Mouse (Mus musculus) kidney, embryonic 16.5 days (tissue): ENCODE measurements around the gene Elovl3. TPM values are rescaled to one million over a fixed set of nuclear protein-coding genes. Genes with fewer than 3 reads are reported as not detected.

Source experiments
- ATAC-seq: fragments of 200-750 bp; cut with Nextera tagmentation; 2 replicates; pipeline ENCODE4 v1.8.0; 2017; ENCODE audit warnings: moderate TSS enrichment; ENCODE audit not compliant: low FRiP score, low TSS enrichment
- H3K27ac ChIP-seq: fragments of 300-500 bp; sonication (generic); 2 replicates; pipeline ENCODE4 v1.5.1; 2014; ENCODE audit warnings: low read length
- H3K27me3 ChIP-seq: fragments of 300-500 bp; sonication (generic); 2 replicates; pipeline ENCODE4 v1.6.1; 2014; ENCODE audit warnings: low read length, control low read depth, mixed read lengths; ENCODE audit not compliant: insufficient read depth
- H3K36me3 ChIP-seq: fragments of 300-500 bp; sonication (generic); 2 replicates; pipeline ENCODE4 v1.6.1; 2014; ENCODE audit warnings: low read length, control low read depth, mixed read lengths; ENCODE audit not compliant: insufficient read depth
- H3K4me1 ChIP-seq: fragments of 300-500 bp; sonication (generic); 2 replicates; pipeline ENCODE4 v1.6.1; 2014; ENCODE audit warnings: low read length, control low read depth, mixed read lengths; ENCODE audit not compliant: insufficient read depth
- H3K4me2 ChIP-seq: fragments of 300-500 bp; sonication (generic); replicated peaks from 2 replicates; pipeline ENCODE4 v1.6.1; 2014; ENCODE audit warnings: low read depth, low read length
- H3K4me3 ChIP-seq: fragments of 300-500 bp; sonication (generic); 2 replicates; pipeline ENCODE4 v1.5.1; 2014; ENCODE audit warnings: mild to moderate bottlenecking, low read length
- H3K9ac ChIP-seq: fragments of 300-500 bp; sonication (generic); replicated peaks from 2 replicates; pipeline ENCODE4 v1.6.1; 2014; ENCODE audit warnings: low read length
- H3K9me3 ChIP-seq: fragments of 300-500 bp; sonication (generic); 2 replicates; pipeline ENCODE4 v1.6.1; 2016; ENCODE audit warnings: low read length, control low read depth
- WGBS: fragments of 180-500 bp; shearing (Covaris S2); extraction: QIAGEN DNeasy Blood & Tissue Kit; methylation state at CpG from one replicate; pipeline ENCODE4 v1.1.7; 2014; 5-methylcytosine and 5-hydroxymethylcytosine counted together
- polyA plus RNA-seq: library from polyadenylated mRNA; unstranded; fragments of >200 nt; fragmentation: Nextera tagmentation; extraction: Ambion mirVana; gene quantifications from 2 replicates; pipeline ENCODE4 v1.2.1, GENCODE M21; 2015

Gene Elovl3
- polyA plus RNA-seq, 1 experiment from 2014 or later, result not detected

GRCm38 (mm10) chr19:46132577-46132976 is 880 bp downstream of the Elovl3 start:
- Histone ChIP-seq H3K27me3 (peaks cover 77% of the 10 kb centered on the region), H3K4me3 (no peak overlapping the region), H3K9me3 (no peaks in the 10 kb centered on the region), H3K4me1 (peaks cover 28% of the 10 kb centered on the region), H3K36me3 (no peaks in the 10 kb centered on the region), H3K9ac (no peak overlapping the region), H3K4me2 (no peak overlapping the region), H3K27ac (no peak overlapping the region)
- 34% methylated on average over 6 of the region's 6 CpGs for WGBS
- ATAC-seq, result no peak

GRCm38 (mm10) chr19:46135297-46135696 is 3.6 kb downstream of the Elovl3 start:
- H3K9ac ChIP-seq, result no peak overlapping the region
- under 1% methylated on average over 12 of the region's 12 CpGs for WGBS

GRCm38 (mm10) chr19:46135789-46136638 is 4.3 kb downstream of the Elovl3 start:
- WGBS, result under 1% methylated on average over 79 of the region's 79 CpGs
- H3K27me3 ChIP-seq, result peaks cover 79% of the 10 kb centered on the region
- no peaks in the 10 kb centered on the region for H3K36me3 ChIP-seq
- ATAC-seq, result peak; percentile 74
- peak overlapping the region; percentile 100 for H3K4me2 ChIP-seq
- H3K9me3 ChIP-seq, result no peaks in the 10 kb centered on the region
- no peak overlapping the region for H3K27ac ChIP-seq
- H3K9ac ChIP-seq, result peak overlapping the region; percentile 59
- peak overlapping the region; percentile 61 for H3K4me3 ChIP-seq
- H3K4me1 ChIP-seq, result peaks cover 33% of the 10 kb centered on the region

More at GRCm38 (mm10) chr19:46135297-46135696, 3.6 kb downstream of the Elovl3 start:
- peak; percentile 66 for ATAC-seq
- Histone ChIP-seq H3K27ac (no peak overlapping the region), H3K4me3 (peak overlapping the region; percentile 61), H3K27me3 (peaks cover 86% of the 10 kb centered on the region), H3K4me2 (peak overlapping the region; percentile 100), H3K4me1 (peaks cover 29% of the 10 kb centered on the region), H3K9me3 (no peaks in the 10 kb centered on the region), H3K36me3 (no peaks in the 10 kb centered on the region)

- H3K9me3 ChIP-seq, result no peaks in the 10 kb centered on the region
- H3K27me3 ChIP-seq, result peaks cover 76% of the 10 kb centered on the region
- H3K36me3 ChIP-seq, result no peaks in the 10 kb centered on the region
- 0 out of 2 replicates have a peak, but pooled peaks have one; percentile 21 for ATAC-seq
- H3K9ac ChIP-seq, result peak overlapping the region; percentile 59
- WGBS, result 3% methylated on average over 49 of the region's 49 CpGs
- peak overlapping the region; percentile 61 for H3K4me3 ChIP-seq
- H3K27ac ChIP-seq, result no peak overlapping the region
- peak overlapping the region; percentile 100 for H3K4me2 ChIP-seq
- peaks cover 35% of the 10 kb centered on the region for H3K4me1 ChIP-seq
These were observed 5.2 kb downstream of the Elovl3 start for GRCm38 (mm10) chr19:46136639-46137580.

- Histone ChIP-seq H3K27me3 (peaks cover 76% of the 10 kb centered on the region), H3K4me2 (no peak overlapping the region), H3K9ac (no peak overlapping the region), H3K9me3 (no peaks in the 10 kb centered on the region), H3K4me1 (peaks cover 32% of the 10 kb centered on the region), H3K4me3 (no peak overlapping the region), H3K36me3 (no peaks in the 10 kb centered on the region), H3K27ac (no peak overlapping the region)
- 79% methylated on average over 2 of the region's 2 CpGs for WGBS
- ATAC-seq, result no peak
These were observed 8.6 kb downstream of the Elovl3 start for GRCm38 (mm10) chr19:46140324-46140723.

- Histone ChIP-seq H3K27me3 (peaks cover 75% of the 10 kb centered on the region), H3K4me1 (peaks cover 25% of the 10 kb centered on the region), H3K4me3 (no peak overlapping the region), H3K4me2 (no peak overlapping the region), H3K9me3 (no peaks in the 10 kb centered on the region), H3K36me3 (no peaks in the 10 kb centered on the region), H3K27ac (no peak overlapping the region), H3K9ac (no peak overlapping the region)
- WGBS, result 12% methylated on average over 6 of the region's 6 CpGs
- ATAC-seq, result peak; percentile 69
These were observed 9.4 kb downstream of the Elovl3 start for GRCm38 (mm10) chr19:46141091-46141490.

GRCm38 (mm10) chr19:46147511-46148371 is 16.0 kb downstream of the Elovl3 start, which contains the start of gene Pitx3:
Pitx3 (minus strand) TSS chr19:46148326.
- peaks cover 76% of the 10 kb centered on the region for H3K27me3 ChIP-seq
- peaks cover 17% of the 10 kb centered on the region for H3K4me1 ChIP-seq
- H3K9ac ChIP-seq, result peak within 1 kb of the TSS; percentile 29; the same call in 1 of the 2 replicates
- WGBS, result under 1% methylated on average over 47 of the region's 47 CpGs
- H3K27ac ChIP-seq, result no peak within 1 kb of the TSS
- peak within 1 kb of the TSS; percentile 91 for H3K4me2 ChIP-seq
- peak within 1 kb of the TSS; percentile 62 for H3K4me3 ChIP-seq
- H3K9me3 ChIP-seq, result no peaks in the 10 kb centered on the region
- no peaks in the 10 kb centered on the region for H3K36me3 ChIP-seq
- ATAC-seq, result no peak

- Histone ChIP-seq H3K27me3 (peaks cover 71% of the 10 kb centered on the region), H3K36me3 (no peaks in the 10 kb centered on the region), H3K4me3 (peak overlapping the region; percentile 62), H3K4me1 (peaks cover 21% of the 10 kb centered on the region), H3K4me2 (peak overlapping the region; percentile 91), H3K27ac (no peak overlapping the region), H3K9me3 (no peaks in the 10 kb centered on the region), H3K9ac (peak overlapping the region; percentile 29; the same call in 1 of the 2 replicates)
- WGBS, result under 1% methylated on average over 22 of the region's 27 CpGs
- peak; percentile 76 for ATAC-seq
These were observed 16.7 kb downstream of the Elovl3 start for GRCm38 (mm10) chr19:46148372-46148760.

GRCm38 (mm10) chr19:46149091-46149490 is 17.4 kb downstream of the Elovl3 start:
- Histone ChIP-seq H3K9ac (no peak overlapping the region), H3K4me3 (peak overlapping the region; percentile 62), H3K4me1 (peaks cover 29% of the 10 kb centered on the region), H3K27me3 (peaks cover 63% of the 10 kb centered on the region), H3K9me3 (no peaks in the 10 kb centered on the region), H3K27ac (no peak overlapping the region), H3K4me2 (peak overlapping the region; percentile 91; the same call in 1 of the 2 replicates), H3K36me3 (no peaks in the 10 kb centered on the region)
- WGBS, result 25% methylated on average over 12 of the region's 12 CpGs
- ATAC-seq, result no peak
